Mouse (Mus musculus) cortical plate, adult 2 months (tissue): ENCODE data around the gene Gm20662. TPM values are rescaled to one million over a fixed set of nuclear protein-coding genes. Genes with fewer than 3 reads are reported as not detected.

ENCODE experiments used
- H3K27ac ChIP-seq: fragments of 200-500 bp; 2 replicates; pipeline ENCODE4 v1.5.1; 2012; ENCODE audit warnings: low read length, control low read depth, inconsistent platforms; ENCODE audit not compliant: insufficient read depth
- H3K4me1 ChIP-seq: fragments of 200-500 bp; 2 replicates; pipeline ENCODE4 v1.6.1; 2011; ENCODE audit warnings: low read length; ENCODE audit not compliant: control insufficient read depth, insufficient read depth
- H3K4me3 ChIP-seq: fragments of 200-500 bp; 2 replicates; pipeline ENCODE4 v1.5.1; 2011; ENCODE audit warnings: mild to moderate bottlenecking, low read length, control low read depth; ENCODE audit not compliant: insufficient read depth
- CTCF ChIP-seq: fragments of 200-500 bp; IDR thresholded peaks from 2 replicates; pipeline ENCODE4 v1.5.1; 2011; ENCODE audit warnings: mild to moderate bottlenecking, control low read depth, low read length; ENCODE audit not compliant: insufficient read depth; ENCODE audit errors: extremely low read depth
- POLR2A ChIP-seq: fragments of 200-500 bp; IDR thresholded peaks from 2 replicates; pipeline ENCODE4 v1.6.1; 2011; ENCODE audit warnings: mild to moderate bottlenecking, low read length, control low read depth; ENCODE audit not compliant: insufficient read depth; ENCODE audit errors: extremely low read depth
- polyA plus RNA-seq: library from polyadenylated mRNA; depleted of rRNA; stranded (reverse); fragments of >200 nt; gene quantifications from 2 replicates; pipeline ENCODE4 v1.2.3, GENCODE M21; 2012

Gene Gm20662
- polyA plus RNA-seq, 1 experiment: 5.6 TPM

GRCm38 (mm10) chr9:107984052-107984753, 11.9 kb upstream of the Gm20662 start:
- peak overlapping the region; percentile 41 for H3K4me3 ChIP-seq
- H3K27ac ChIP-seq: peak overlapping the region; percentile 97
- TF ChIP-seq POLR2A (no peak), CTCF (no peak)
- H3K4me1 ChIP-seq: peaks cover 8% of the 10 kb centered on the region

GRCm38 (mm10) chr9:107984754-107985055, 11.4 kb upstream of the Gm20662 start:
- peaks cover 8% of the 10 kb centered on the region for H3K4me1 ChIP-seq
- peak overlapping the region; percentile 41 for H3K4me3 ChIP-seq
- TF ChIP-seq CTCF (no peak), POLR2A (no peak)
- peak overlapping the region; percentile 97; the same call in 1 of the 2 replicates for H3K27ac ChIP-seq

GRCm38 (mm10) chr9:107985131-107986119, 10.7 kb upstream of the Gm20662 start, which contains the start of gene Inka1:
Gene Inka1, minus strand, starts transcription at chr9:107985879.
- H3K4me1 ChIP-seq: peaks cover 8% of the 10 kb centered on the region
- TF ChIP-seq CTCF (no peak), POLR2A (no peak)
- H3K27ac ChIP-seq: peak within 1 kb of the TSS; percentile 97
- peak within 1 kb of the TSS; percentile 41 for H3K4me3 ChIP-seq

- H3K4me1 ChIP-seq: peaks cover 8% of the 10 kb centered on the region
- H3K4me3 ChIP-seq: peak overlapping the region; percentile 41; the same call in 1 of the 2 replicates
- no peak overlapping the region for H3K27ac ChIP-seq
- TF ChIP-seq CTCF (peak; percentile 91), POLR2A (no peak)
These were observed 9.8 kb upstream of the Gm20662 start for GRCm38 (mm10) chr9:107986376-107986775.

GRCm38 (mm10) chr9:107987950-107988349, 8.2 kb upstream of the Gm20662 start:
- Histone ChIP-seq H3K4me1 (no peaks in the 10 kb centered on the region), H3K4me3 (no peak overlapping the region), H3K27ac (no peak overlapping the region)
- TF ChIP-seq POLR2A: no peak
- TF ChIP-seq CTCF: no peak

GRCm38 (mm10) chr9:107992197-107992596, 4.0 kb upstream of the Gm20662 start, which contains the start of gene Cdhr4:
Gene Cdhr4, plus strand, starts transcription at chr9:107992497.
- Histone ChIP-seq H3K4me1 (no peaks in the 10 kb centered on the region), H3K27ac (no peak within 1 kb of the TSS), H3K4me3 (no peak within 1 kb of the TSS)
- TF ChIP-seq CTCF (no peak), POLR2A (no peak)

- H3K4me3 ChIP-seq: no peak overlapping the region
- H3K4me1 ChIP-seq: no peaks in the 10 kb centered on the region
- TF ChIP-seq CTCF (no peak), POLR2A (no peak)
- H3K27ac ChIP-seq: no peak overlapping the region
These were observed 3.1 kb upstream of the Gm20662 start for GRCm38 (mm10) chr9:107993013-107993412.

- Histone ChIP-seq H3K4me1 (no peaks in the 10 kb centered on the region), H3K27ac (no peak overlapping the region), H3K4me3 (no peak overlapping the region)
- no peak for TF ChIP-seq CTCF
- TF ChIP-seq POLR2A: no peak
These were observed 1.7 kb upstream of the Gm20662 start for GRCm38 (mm10) chr9:107994464-107994863.

GRCm38 (mm10) chr9:107995513-107995912, 636 bp upstream of the Gm20662 start:
- H3K27ac ChIP-seq: no peak overlapping the region
- TF ChIP-seq POLR2A (no peak), CTCF (no peak)
- no peak overlapping the region for H3K4me3 ChIP-seq
- no peaks in the 10 kb centered on the region for H3K4me1 ChIP-seq
